Mouse (Mus musculus) embryonic stem cell, embryonic (primary cell): ENCODE measurements at regions not wholly inside any gene's neighbourhood (a gene's known extent, or its start where the extent isn't known, plus 50 kb on each side); places are given as distances from the start of the nearest gene placed in this dataset.

Source experiments
- CTCF ChIA-PET, 4 experiments: fragments of 300-600 bp in 2 of 4; fragments of 350-600 bp in 2 of 4; sonication (Branson Sonifier 250); formaldehyde crosslinking; loops; one replicate each; lab custom pipeline; 2022; ENCODE audit warnings: inconsistent platforms in 2 of 4; lab: Charles Lee
- POLR2A ChIA-PET, 4 experiments: fragments of 300-600 bp in 2 of 4; fragments of 350-600 bp in 2 of 4; sonication (Branson Sonifier 250); formaldehyde crosslinking; loops; one replicate each; lab custom pipeline; 2022; ENCODE audit warnings: antibody characterized with exemption in 4 of 4, inconsistent platforms in 1 of 4; lab: Charles Lee

DNA sequence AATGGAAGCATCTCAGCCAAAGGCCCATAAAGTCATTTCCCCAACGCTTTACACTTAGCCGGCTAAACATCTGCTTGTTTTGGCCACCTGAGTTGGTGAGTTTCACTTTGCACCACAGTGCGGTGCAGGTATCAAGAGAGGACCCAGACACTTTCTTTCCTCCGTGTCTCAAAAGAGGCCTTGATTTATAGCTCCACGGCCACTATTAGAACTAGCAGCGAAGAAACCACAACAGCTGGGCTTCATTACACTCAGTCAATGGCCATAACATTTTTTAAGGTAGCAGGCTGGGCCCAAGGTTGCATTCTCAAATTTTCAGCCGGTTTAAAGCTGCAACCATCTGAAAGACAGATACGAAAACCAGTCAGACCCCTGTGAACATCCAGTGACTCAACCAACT is 103.4 kb downstream of the Mreg start:
- POLR2A ChIA-PET: no interaction called here

DNA sequence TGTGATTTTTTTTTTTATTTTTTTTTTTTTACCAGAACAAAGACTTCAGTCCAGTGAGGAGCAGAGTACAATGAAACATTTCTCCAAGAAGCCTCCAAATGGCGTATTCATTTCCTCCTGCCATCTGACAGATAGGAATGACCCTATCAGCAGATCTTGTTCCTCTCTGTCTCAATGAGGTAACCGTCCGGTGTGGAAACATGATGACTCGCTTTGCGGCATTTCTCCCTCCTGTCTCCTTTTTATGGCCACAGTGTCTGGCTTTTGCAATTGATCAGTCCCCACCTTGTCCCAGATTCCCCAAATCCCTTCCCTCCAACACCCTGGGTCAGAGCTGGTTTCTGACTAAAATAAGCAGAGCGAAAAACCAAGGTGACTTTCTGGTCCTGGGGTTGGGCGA is 105.0 kb downstream of the Mreg start:
- CTCF ChIA-PET: interaction anchor here in 1 of 4 experiments (0.6 kb wide), 1 partner anchor 16 kb away, joined by 3 read pairs; no protein-coding TSS in a partner anchor
- POLR2A ChIA-PET: no interaction called here

More for the DNA sequence above, 103.4 kb downstream of the Mreg start:
- CTCF ChIA-PET: no interaction called here

DNA sequence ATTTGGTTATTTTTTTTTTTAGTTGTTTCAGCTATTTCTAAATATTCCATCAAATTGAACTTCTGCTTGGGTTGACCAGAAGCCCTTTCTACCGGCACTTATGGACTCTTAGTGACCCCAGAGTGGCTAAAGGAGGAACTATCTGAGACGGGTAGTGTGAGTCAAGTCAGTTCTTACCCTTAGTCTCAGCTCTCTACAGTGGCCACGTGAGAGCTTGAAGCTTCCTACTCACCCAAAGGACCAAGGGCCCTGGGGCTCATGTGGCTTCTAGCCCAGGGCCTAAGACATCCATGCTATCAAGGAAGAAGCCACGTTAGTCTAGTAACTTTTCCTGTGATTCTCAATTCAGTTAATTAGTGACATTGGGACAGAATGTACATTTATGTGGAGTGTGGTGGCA is 105.5 kb downstream of the Mreg start:
- POLR2A ChIA-PET: no interaction called here
- CTCF ChIA-PET: interaction anchor here in 1 of 4 experiments (0.6 kb wide), 1 partner anchor 17 kb away, joined by 3 read pairs; no protein-coding TSS in a partner anchor

DNA sequence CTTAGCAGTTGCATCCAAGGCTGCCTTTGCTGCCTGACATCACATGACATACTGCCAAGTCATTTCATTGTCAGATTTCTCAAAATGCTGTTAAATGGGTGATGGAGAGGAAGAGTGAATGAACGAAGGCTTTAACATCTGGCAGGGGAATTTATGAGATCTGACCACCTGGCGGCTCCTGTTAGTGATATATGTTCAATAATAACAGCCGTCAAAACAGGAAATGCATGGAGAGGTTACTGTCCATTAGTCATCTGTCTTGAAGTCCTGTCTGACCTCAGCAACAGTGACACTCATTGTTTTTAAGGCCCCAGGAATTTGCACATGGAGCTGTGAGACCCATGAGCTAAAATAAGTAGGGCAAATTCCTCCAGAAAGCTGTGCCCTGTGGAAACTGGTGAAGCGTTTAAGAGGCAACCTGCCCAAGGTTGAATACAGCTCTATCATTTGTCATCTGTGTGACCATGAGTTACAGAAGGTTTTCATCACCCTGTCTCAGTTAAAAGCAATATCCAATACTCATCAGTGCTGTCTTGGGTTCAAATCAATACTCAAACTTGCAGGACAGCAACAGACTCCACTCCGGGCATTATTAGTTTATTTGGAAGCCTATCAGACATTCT is 106.6 kb downstream of the Mreg start:
- POLR2A ChIA-PET: interaction anchor here in 1 of 4 experiments (0.6 kb wide), 1 partner anchor 117 kb away, joined by 3 read pairs; no protein-coding TSS in a partner anchor
- CTCF ChIA-PET: no interaction called here

DNA sequence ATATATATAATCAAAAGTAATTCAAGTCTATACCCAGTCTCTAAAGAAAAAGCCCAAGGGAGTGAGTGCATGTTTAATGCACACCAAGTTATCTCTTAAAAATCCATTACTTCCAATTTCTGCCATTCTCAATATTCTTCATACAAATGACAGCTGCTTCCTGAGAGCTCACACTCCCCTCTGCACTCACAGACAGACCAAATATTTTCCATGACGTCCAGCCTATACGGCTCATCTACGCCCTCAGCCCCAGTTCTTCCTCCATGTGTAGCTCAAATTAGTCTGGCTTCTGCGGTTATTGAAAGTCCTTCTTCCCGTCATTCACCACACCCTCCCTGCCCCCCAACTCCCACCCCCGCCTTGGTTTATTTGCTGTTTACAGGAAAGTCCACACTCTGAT is 108.1 kb downstream of the Mreg start:
- ChIA-PET CTCF (no interaction called here), POLR2A (interaction anchor here in 1 of 4 experiments (0.8 kb wide), 1 partner anchor 9 kb away, joined by 4 read pairs; no protein-coding TSS in a partner anchor)

DNA sequence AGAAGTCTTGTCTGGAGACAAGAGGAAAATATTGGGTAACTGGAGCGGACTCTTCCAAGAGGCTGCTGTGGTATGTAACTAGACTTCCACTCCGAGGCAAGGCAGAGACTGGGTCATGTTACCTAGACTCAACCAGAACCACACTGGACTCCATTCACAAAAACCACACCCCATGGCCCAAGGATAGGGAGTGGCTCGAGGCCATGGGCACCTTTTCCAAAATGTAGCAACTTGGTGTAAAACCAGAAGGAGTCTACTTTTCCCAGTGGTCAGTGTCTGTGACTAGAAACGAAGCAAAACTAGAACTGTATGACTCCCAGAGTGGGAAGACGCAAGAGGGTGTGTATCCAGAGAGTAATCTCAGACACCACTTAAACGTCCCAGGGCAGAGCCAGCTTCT is 108.7 kb downstream of the Mreg start:
- CTCF ChIA-PET: no interaction called here
- POLR2A ChIA-PET: interaction anchor here in 1 of 4 experiments (0.6 to 0.8 kb wide), 2 partner anchors 9 to 460 kb away, joined by 3 to 4 read pairs; no protein-coding TSS in a partner anchor

DNA sequence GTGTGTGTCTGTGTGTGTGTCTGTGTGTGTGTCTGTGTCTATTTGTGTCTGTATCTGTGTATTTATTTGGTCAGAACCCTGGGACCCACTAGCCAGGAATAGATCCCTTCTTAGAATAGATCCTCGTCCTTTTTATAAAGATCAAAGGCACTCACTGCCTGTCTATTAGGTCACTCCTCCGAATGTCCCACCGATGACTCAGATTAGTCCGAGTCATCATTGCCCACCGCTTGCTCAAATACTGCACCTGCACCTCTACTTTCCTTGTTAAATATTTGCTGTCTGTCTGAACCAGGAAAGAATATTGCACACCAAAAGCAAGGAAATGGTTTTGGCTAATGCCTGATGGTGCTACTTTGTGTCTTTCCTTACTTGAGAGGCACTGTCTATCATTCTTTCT is 112.7 kb downstream of the Mreg start:
- ChIA-PET CTCF (no interaction called here), POLR2A (no interaction called here)

DNA sequence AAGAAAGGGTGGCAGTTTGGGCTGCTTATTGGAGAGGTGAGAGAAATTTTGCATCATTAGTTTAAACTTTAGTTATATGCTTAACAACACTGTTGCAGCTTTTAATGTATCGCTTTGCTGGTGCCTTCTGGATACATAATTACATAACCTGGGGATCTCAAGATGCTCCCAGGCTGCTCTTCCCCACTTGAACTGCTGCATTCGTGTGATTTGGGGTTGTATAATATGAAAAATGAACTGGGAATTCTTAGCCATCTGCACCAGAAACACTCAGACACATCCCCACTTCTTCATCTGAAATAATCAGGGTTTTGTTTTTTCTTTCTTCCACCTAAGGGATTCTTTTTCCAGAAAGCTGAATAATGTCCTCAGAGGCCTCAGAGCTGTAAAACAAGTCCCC is 120.8 kb downstream of the Mreg start:
- CTCF ChIA-PET: no interaction called here
- POLR2A ChIA-PET: no interaction called here

DNA sequence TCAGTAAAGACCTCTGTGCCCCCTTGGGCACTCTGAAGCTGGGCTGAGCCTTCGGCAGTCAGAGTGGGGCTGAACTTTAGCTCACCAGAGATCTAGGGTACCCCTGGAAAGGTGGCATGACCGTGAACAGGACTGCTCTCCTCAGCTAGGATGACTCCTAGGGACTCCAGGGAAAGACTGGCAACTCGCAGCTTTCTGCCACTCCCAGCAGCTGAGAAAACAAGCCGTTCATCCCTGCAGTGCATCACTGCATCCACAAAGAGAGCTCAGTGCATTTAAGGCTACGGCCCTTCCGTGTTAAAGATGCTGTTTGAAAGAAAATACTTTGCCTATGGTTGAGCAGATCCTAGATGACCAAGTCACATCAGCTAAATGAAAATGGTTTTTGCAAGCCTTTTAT is 126.4 kb downstream of the Mreg start:
- POLR2A ChIA-PET: no interaction called here
- CTCF ChIA-PET: no interaction called here

DNA sequence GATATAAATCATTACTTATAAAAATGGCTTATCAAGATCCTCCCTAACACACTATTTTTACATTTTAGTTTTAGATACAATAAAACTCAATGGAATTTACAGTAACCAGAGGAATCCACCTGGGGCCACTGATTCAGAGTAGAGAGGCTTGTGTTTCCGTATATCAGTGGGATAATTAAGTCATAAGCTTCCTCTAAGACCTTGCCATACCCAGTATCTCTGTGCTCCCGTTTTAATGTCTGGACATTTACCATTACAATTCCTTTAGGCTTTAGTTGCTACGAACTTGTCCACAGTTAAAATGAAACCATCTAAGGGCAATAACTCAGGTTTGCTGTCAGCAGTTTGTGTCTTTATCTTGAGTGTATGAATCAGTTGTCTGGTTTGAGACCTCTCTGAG is 127.9 kb downstream of the Mreg start:
- POLR2A ChIA-PET: no interaction called here
- CTCF ChIA-PET: no interaction called here

DNA sequence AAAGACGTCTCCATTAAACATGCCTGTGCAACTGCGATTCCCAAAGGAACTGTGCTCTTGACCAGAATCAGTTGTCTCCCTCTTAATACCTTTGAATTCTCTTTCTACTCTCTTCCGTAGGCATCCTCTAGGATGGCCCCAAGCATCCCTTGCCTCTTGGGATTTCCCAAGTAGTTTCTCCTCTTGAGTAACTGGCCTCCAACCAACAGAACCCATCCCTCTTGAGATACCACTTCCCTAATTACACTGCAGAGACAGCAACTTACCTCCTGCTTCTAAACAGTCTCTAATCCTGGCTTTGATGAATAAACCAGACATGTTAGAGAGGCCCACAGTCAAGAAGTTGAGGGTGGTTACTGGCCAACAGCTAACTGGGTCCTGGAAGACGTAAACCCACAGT is 129.7 kb downstream of the Mreg start:
- POLR2A ChIA-PET: interaction anchor here in 3 of 4 experiments (0.6 to 0.7 kb wide), 3 partner anchors 278 to 794 kb away, joined by 3 to 4 read pairs (median 3); no protein-coding TSS in a partner anchor
- CTCF ChIA-PET: no interaction called here

DNA sequence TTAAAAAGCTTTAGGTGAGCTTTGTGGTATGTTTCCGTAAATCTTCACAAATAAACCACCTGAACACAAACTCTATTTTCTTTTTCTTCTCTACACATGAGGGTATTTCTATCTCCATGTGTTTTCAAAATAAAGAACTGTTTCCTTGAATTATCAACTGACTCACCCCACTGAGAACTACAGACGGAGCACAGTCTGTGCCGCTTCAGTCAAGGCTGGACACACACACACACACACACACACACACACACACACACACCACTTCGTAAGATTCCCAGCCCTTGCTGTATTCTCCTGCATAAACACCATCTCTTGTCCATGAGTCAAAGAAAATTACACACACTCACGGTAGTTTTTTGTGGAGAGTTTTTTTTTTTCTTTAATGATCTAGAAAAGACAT is 130.3 kb downstream of the Mreg start:
- POLR2A ChIA-PET: interaction anchor here in 2 of 4 experiments (0.7 kb wide), 2 partner anchors 628 to 793 kb away, joined by 3 read pairs; no protein-coding TSS in a partner anchor
- CTCF ChIA-PET: no interaction called here

DNA sequence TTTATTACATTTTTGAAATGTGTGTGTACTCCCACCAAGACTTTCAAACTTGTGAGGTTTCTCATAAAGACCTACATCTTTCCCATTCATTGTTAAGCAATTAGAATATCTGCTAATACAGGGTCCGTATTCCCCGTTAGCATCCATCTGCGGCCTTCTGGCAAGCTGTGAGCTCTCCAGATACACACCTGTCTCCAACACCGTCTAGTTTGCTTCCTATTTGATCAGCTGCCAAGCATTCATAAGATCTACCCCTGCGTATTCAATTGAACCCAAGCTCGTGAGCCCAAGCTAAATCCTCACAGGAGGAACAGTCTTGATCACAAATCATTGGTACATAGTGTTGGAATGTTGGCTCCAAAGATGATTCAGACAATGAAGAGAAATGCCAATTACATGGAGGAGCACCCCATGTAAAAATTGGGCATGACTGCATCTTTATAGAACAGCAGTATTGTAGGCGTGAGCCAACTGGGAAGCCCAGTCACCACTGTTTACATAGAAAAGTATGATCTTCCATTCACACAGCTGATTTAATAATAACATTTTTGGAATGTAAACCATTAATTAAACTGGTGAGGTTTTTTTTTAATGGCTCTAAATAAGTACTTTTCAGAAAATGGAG is 133.1 kb downstream of the Mreg start:
- POLR2A ChIA-PET: interaction anchor here in 1 of 4 experiments (0.6 kb wide), 1 partner anchor 318 kb away, joined by 3 read pairs; no protein-coding TSS in a partner anchor
- CTCF ChIA-PET: no interaction called here

DNA sequence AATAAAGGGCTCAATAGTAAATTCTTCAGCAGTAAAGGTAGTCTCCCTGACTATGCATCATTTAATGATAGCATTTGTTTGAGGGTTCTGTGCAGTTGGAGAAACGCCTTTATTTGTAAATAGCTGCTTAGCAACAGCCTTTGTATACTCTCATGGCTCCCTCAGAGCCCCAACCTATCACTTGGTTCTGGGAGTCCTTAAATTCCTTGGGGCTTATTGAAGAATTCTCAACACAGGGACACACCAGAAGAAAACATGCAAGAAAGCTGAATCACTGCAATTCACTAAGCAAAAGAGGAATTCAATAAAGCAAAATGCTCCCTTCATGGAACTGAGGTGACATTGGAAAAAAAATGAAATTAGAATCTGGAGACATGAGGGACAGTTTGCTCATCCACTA is 135.8 kb downstream of the Mreg start:
- POLR2A ChIA-PET: no interaction called here
- CTCF ChIA-PET: no interaction called here

DNA sequence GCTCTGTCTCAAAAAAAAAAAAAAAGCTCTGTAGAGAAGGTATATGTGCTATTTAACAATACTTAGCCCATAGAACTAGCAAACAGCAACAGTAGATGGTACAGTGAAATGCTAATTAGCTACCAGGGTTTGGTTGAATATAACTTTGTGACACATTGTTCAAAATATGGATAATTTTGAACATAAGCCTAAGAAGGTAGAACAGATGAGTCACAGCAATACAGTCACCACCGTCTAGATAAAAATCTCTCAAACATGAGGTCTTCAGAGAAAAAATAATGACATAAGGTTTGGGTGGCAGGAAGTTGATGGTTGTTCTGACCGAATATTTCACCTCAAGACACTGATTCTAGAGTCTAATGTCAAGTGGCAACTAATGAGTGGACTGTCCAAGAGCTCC is 136.6 kb downstream of the Mreg start:
- CTCF ChIA-PET: no interaction called here
- POLR2A ChIA-PET: interaction anchor here in 2 of 4 experiments (0.5 to 0.6 kb wide), 2 partner anchors 430 to 1621 kb away, joined by 3 read pairs; no protein-coding TSS in a partner anchor

DNA sequence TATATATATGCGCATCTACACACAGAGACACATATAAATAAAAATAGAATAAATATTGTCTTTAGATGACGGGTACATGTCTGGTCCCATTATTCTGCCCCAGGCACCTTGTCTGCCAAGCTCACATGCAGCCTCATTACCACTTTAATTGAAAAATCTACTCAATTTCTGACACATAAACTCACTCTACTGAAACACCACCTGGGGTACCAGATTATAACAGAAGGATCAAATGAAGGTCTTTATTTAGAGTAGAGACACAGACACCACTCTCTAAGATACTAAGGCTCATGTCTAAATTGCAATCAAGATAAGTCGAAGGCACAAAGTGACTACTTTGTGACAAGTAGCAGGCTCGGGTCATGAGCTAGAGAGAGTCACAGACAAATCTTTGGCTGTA is 138.9 kb downstream of the Mreg start:
- CTCF ChIA-PET: no interaction called here
- POLR2A ChIA-PET: no interaction called here

DNA sequence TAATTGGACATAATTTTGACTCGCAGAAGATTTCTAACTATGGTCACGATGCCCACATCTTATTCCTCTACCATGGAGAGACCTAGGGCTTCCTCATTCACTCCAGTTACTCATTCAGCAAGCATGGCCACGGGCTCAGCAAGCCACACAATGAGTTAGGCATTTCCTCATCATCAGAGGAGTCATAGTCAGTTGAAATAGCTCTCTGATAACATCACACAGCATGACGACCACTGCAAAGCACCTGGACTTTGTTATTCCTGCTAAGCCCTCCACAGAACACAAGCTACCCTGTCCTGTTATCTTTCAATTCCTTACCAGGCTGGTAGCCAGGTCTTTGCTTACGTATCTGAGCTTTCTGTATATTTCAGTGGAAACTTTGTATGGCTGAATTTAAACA is 141.6 kb downstream of the Mreg start:
- ChIA-PET POLR2A (no interaction called here), CTCF (no interaction called here)

DNA sequence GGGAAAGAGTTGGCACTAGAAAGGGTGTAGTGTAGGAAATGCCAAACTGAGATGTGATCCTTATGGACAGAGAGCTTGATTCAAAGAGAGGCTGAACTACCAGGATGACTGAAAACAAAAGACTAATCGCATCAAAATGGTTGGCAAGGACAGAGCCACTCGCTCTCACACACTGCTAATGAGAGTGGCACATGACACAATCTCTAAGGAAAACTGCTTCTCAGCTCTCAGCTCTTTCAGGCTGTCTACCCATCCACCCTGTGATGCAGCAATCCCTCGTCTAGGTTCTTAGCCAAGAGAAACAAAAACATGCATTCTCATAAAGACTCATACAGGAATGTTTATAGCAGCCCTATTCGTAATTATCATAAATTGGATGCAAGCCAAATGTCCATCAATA is 143.1 kb downstream of the Mreg start:
- CTCF ChIA-PET: no interaction called here

DNA sequence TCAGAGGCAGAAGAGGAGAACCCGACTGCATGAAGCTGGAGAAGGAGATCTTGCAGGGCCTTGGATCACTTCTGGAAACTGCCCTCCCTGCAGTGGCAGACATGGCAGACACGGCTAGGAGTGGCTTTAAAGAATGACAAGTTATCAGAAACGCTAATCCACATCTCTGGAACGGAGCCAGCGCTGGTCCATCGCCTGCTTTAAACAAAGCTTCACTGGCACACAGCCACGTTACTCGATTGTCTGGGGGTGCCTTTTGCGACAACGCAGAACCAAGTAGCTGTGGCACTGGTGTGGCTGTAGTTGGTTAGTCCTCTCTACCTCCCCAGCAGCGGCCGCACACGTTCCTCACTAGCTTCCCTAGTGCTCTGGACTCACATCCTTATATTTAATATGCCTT is 147.0 kb downstream of the Mreg start:
- ChIA-PET POLR2A (no interaction called here), CTCF (no interaction called here)

More for the DNA sequence above, 143.1 kb downstream of the Mreg start:
- POLR2A ChIA-PET: no interaction called here

DNA sequence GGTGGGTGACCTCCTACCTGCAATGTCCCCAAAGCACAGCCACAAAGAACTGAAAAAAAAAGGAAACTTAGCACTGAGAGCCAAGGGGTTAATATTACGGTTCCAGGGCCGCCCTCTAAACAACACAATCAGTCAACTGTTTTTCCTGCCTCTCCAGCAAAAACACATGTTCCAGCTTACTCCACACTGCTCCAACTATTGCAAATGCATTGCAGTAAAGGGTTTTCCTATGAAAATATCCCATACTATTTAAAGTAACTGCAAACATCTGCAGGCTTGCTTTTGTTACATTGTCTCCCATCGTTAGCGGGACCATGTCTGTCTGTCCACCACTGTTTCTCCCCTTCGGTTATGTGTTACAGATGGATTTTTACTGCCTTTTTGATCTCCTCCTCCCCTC is 151.7 kb downstream of the Mreg start:
- ChIA-PET CTCF (interaction anchor here in 1 of 4 experiments (0.5 kb wide), 1 partner anchor 109 kb away, joined by 3 read pairs; no protein-coding TSS in a partner anchor), POLR2A (no interaction called here)
